Mouse (Mus musculus) inflammation-experienced regulatory T-cells, adult 6 months (primary cell): ENCODE results near the gene Nmt1. TPM values are rescaled to one million over a fixed set of nuclear protein-coding genes. Genes with fewer than 3 reads are reported as not detected.
A peak's percentile ranks its signal among the peaks of the same experiment; 100 is the strongest.

Experiments used
- ATAC-seq: one replicate; pipeline ENCODE4 v1.8.0; 2017
- polyA plus RNA-seq, 3 experiments: library from polyadenylated mRNA; unstranded; fragments of 100-300 nt; shearing (Covaris generic); gene quantifications; one replicate each; pipeline ENCODE4 v1.2.1; 2017

The Nmt1 gene
- polyA plus RNA-seq, 3 experiments from 2014 or later, result 63.6 to 113 (median 106) TPM

- no peak for ATAC-seq
These were observed 52.5 kb downstream of the Nmt1 start for GRCm38 (mm10) chr11:103080323-103081091.

GRCm38 (mm10) chr11:103081631-103082030, 53.6 kb downstream of the Nmt1 start:
- no peak for ATAC-seq

GRCm38 (mm10) chr11:103093306-103093705, 65.3 kb downstream of the Nmt1 start:
- no peak for ATAC-seq

- ATAC-seq, result no peak
These were observed 66.2 kb downstream of the Nmt1 start for GRCm38 (mm10) chr11:103093862-103094833.

GRCm38 (mm10) chr11:103095107-103095670, 67.2 kb downstream of the Nmt1 start:
- ATAC-seq, result no peak

- ATAC-seq, result no peak
These were observed 67.8 kb downstream of the Nmt1 start for GRCm38 (mm10) chr11:103095801-103096200.

- ATAC-seq, result no peak
These were observed 69.2 kb downstream of the Nmt1 start for GRCm38 (mm10) chr11:103096979-103097894.

GRCm38 (mm10) chr11:103098531-103099190, 70.7 kb downstream of the Nmt1 start:
- no peak for ATAC-seq

GRCm38 (mm10) chr11:103099352-103099940, 71.5 kb downstream of the Nmt1 start:
- no peak for ATAC-seq

- no peak for ATAC-seq
These were observed 72.4 kb downstream of the Nmt1 start for GRCm38 (mm10) chr11:103100361-103100760.

GRCm38 (mm10) chr11:103101481-103101865, 73.5 kb downstream of the Nmt1 start, which contains the start of the genes Plcd3 and Acbd4:
Gene Plcd3, minus strand, starts transcription at chr11:103101658.
Gene Acbd4, plus strand, starts transcription at chr11:103101682.
- no peak for ATAC-seq

- ATAC-seq, result no peak
These were observed 74.0 kb downstream of the Nmt1 start for GRCm38 (mm10) chr11:103101866-103102501.

GRCm38 (mm10) chr11:103102725-103103349, 74.8 kb downstream of the Nmt1 start:
- peak; percentile 94 for ATAC-seq

- no peak for ATAC-seq
These were observed 75.6 kb downstream of the Nmt1 start for GRCm38 (mm10) chr11:103103621-103104020.

GRCm38 (mm10) chr11:103104469-103104868, 76.5 kb downstream of the Nmt1 start:
- no peak for ATAC-seq

- ATAC-seq, result no peak
These were observed 77.3 kb downstream of the Nmt1 start for GRCm38 (mm10) chr11:103105180-103105725.

- ATAC-seq, result no peak
These were observed 77.8 kb downstream of the Nmt1 start for GRCm38 (mm10) chr11:103105810-103106209.

- no peak for ATAC-seq
These were observed 78.4 kb downstream of the Nmt1 start for GRCm38 (mm10) chr11:103106386-103106785.

GRCm38 (mm10) chr11:103111301-103111700, 83.3 kb downstream of the Nmt1 start:
- no peak for ATAC-seq
